Mouse (Mus musculus) spleen, adult 2 months (tissue): ENCODE results near the gene Xrcc5.

ENCODE experiments used
- CTCF ChIP-seq: fragments of 200-500 bp; IDR thresholded peaks from 2 replicates; pipeline ENCODE4 v1.5.1; 2011; ENCODE audit warnings: mild to moderate bottlenecking, inconsistent platforms; ENCODE audit not compliant: insufficient read depth, insufficient read length, insufficient replicate concordance; ENCODE audit errors: extremely low read depth
- POLR2A ChIP-seq: fragments of 200-500 bp; IDR thresholded peaks from 2 replicates; pipeline ENCODE4 v1.6.1; 2011; ENCODE audit warnings: low read depth, low read length, inconsistent platforms

DNA sequence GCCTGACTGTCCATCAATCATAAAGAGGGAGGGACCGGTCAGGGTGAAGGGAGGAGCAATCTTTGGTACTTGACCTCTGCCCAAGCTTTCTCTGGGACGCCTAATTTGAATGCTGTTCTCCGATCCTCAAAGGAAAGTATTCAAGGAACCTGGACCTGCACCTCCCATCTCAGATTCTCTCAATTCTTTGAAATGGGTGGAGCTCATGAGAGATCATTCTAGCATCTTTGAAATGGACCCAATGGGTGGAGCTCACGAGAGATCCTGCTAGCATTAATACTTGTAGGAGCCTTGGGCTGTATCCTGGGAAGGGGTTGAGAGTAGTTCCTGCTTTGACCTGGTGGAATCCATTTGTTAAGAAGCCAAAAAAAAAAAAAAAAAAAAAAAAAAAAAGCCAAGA is 119.2 kb downstream of the Xrcc5 start:
- no peak for TF ChIP-seq CTCF
- no peak for TF ChIP-seq POLR2A
